Mouse (Mus musculus): ENCODE measurements around the gene Tmprss6.

GRCm38 (mm10) chr15:78447746-78448535 lies 20.5 kb downstream of the Tmprss6 start:
- TF ChIP-seq CTCF (IDR thresholded peaks at IDR 0.05; ENCODE audit: control insufficient read depth, insufficient read depth, insufficient replicate concordance, low read depth, low read length): peak; percentile 81
- no peak for TF ChIP-seq POLR2A (IDR thresholded peaks at IDR 0.05; ENCODE audit: control insufficient read depth, low read depth, low read length)
